Mouse (Mus musculus): Measurements from ENCODE around the gene Gm4353. TPM values are rescaled to one million over a fixed set of nuclear protein-coding genes. Genes with fewer than 3 reads are reported as not detected.
A peak's percentile ranks its signal among the peaks of the same experiment; 100 is the strongest.

Gene Gm4353
- polyA plus RNA-seq, 1 experiment = 0.18 TPM

DNA sequence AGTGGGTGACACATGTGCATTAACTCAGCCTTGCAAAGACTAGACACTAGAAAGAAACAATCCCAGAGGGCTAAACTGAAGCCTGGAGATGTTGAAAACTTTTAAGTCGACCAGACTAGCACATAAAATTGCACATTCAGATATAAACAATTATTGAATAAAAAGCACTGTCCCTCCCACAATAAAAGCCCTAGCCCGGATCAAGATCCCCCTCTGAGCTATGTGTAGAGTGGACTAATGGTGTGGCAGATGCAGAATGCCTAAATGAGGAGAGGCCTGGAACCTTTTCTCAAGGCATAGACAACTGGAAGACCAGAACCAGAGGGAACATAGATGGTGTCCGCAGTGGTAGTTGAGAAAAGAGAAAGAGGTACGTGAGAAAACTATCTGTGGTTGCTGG lies 48.9 kb downstream of the Gm4353 start:
- H3K36me3 ChIP-seq (ENCODE audit: control insufficient read depth, insufficient read depth, low read length) = no peaks in the 10 kb centered on the region
- peaks cover 5% of the 10 kb centered on the region; the same call in 1 of the 2 replicates for H3K4me1 ChIP-seq (ENCODE audit: control insufficient read depth, insufficient read depth, insufficient read length, low read length)
- no peak overlapping the region for H3K27ac ChIP-seq (ENCODE audit: insufficient read depth, low read depth, low read length)
- H3K27me3 ChIP-seq (ENCODE audit: control insufficient read depth, insufficient read depth, low read length) = peaks cover 41% of the 10 kb centered on the region
- no peak for TF ChIP-seq POLR2A (IDR thresholded peaks at IDR 0.05; ENCODE audit: low read depth, low read length)
- TF ChIP-seq CTCF (IDR thresholded peaks at IDR 0.05; ENCODE audit: extremely low read depth, insufficient read length, insufficient replicate concordance, low read depth, low read length) = no peak
- H3K4me3 ChIP-seq (ENCODE audit: low read depth, low read length) = no peak overlapping the region
- 83% methylated on average over 4 of the region's 4 CpGs for WGBS

DNA sequence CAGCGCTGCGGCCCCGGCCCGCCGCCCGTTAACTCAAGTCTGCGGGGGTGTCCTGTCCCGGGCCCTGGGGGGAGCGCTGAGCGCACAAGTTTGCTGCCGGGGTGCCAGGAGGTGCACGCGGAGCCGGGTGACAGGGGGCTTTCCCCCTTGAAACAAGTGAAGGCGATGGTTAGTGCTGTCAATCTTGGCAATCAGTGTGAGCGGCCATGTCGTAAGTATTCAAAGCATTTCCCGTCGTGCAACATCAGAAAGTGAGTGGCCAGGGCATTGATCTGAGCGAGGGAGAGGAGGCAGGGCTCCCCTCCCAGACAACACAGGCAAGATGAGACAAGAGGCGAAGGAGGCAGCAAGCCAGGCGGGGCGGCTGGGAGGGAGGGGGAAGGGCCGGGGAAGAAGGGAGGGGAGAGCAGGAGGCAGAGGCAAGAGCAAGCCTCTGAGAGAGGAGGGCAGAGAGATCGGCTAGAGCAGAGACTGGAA lies 50.1 kb downstream of the Gm4353 start:
- Histone ChIP-seq H3K4me3 (ENCODE audit: low read depth, low read length) (peak overlapping the region; percentile 62), H3K27ac (ENCODE audit: insufficient read depth, low read depth, low read length) (no peak overlapping the region), H3K4me1 (ENCODE audit: control insufficient read depth, insufficient read depth, insufficient read length, low read length) (peaks cover 5% of the 10 kb centered on the region; the same call in 1 of the 2 replicates), H3K27me3 (ENCODE audit: control insufficient read depth, insufficient read depth, low read length) (peaks cover 41% of the 10 kb centered on the region), H3K36me3 (ENCODE audit: control insufficient read depth, insufficient read depth, low read length) (no peaks in the 10 kb centered on the region)
- no peak for TF ChIP-seq POLR2A (IDR thresholded peaks at IDR 0.05; ENCODE audit: low read depth, low read length)
- TF ChIP-seq CTCF (IDR thresholded peaks at IDR 0.05; ENCODE audit: extremely low read depth, insufficient read length, insufficient replicate concordance, low read depth, low read length) = no peak
- WGBS = under 1% methylated on average over 25 of the region's 25 CpGs

DNA sequence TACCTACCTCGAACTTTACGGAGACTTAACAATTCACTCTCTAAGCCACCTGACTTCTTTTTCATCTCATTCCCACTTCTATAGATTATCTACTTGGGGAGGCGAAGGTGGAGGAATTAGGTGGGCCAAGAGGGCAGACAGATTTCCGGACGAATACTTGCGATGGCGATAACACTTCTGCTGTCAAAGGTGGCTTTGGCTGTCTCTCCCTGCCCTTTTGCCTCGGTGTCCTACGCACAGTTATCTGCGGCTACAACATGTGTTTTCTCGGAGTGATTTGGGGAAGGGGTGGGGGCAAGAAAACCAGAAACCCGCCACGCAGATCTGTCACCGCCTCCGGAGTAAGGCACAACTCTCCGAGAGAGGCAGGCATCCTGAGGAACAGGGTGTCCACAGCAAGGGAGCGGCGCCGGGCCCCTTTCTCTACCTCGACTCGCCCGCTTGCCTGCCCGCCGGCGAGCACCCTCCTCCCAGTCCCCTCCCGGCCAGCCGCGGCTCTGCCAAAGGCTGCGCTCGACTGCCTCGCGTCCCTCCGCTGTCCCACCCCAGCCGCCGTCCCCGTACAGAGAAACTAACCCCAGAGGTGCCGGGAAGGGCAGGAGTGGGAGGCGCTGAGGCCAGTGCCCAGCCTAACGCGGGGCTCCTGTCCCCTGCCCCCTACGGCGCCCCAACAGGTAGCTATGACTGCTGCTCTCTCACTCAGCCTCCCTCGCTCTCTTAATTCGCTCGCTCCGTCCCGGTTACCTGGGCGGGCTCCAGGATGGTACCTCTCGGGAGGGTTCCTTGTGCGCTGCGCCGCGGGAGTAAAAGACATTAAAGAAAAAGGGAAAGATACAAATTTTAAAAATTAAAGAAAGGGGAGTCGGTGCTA lies 50.8 kb downstream of the Gm4353 start:
- Histone ChIP-seq H3K4me3 (ENCODE audit: low read depth, low read length) (peak overlapping the region; percentile 62), H3K27ac (ENCODE audit: insufficient read depth, low read depth, low read length) (no peak overlapping the region), H3K4me1 (ENCODE audit: control insufficient read depth, insufficient read depth, insufficient read length, low read length) (peaks cover 5% of the 10 kb centered on the region; the same call in 1 of the 2 replicates), H3K36me3 (ENCODE audit: control insufficient read depth, insufficient read depth, low read length) (no peaks in the 10 kb centered on the region), H3K27me3 (ENCODE audit: control insufficient read depth, insufficient read depth, low read length) (peaks cover 37% of the 10 kb centered on the region)
- no peak for TF ChIP-seq POLR2A (IDR thresholded peaks at IDR 0.05; ENCODE audit: low read depth, low read length)
- TF ChIP-seq CTCF (IDR thresholded peaks at IDR 0.05; ENCODE audit: extremely low read depth, insufficient read length, insufficient replicate concordance, low read depth, low read length) = no peak
- 1% methylated on average over 53 of the region's 54 CpGs for WGBS

Other genes starting within 250 kb of the Gm4353 start
- 4.2 and 17.6 TPM in 2 replicates for gene Sox6, start 45.8 kb downstream of the Gm4353 start, polyA plus RNA-seq (2012; rRNA removed)
- 7.1 and 18.4 TPM in 2 replicates for gene 1110004F10Rik, start 45.2 kb downstream of the Gm4353 start, polyA plus RNA-seq (2012; rRNA removed)
- 18.8 and 38.2 TPM in 2 replicates for gene Plekha7, start 223.7 kb upstream of the Gm4353 start, polyA plus RNA-seq (2012; rRNA removed)
- 15.1 and 40.2 TPM in 2 replicates for gene Rps13, start 249.6 kb upstream of the Gm4353 start, polyA plus RNA-seq (2012; rRNA removed)

All from small intestine, adult 2 months (tissue).